Mouse (Mus musculus) bone marrow, adult 2 months (tissue): ENCODE data around the gene Rfx8.

ENCODE experiments used
- CTCF ChIP-seq: fragments of 200-500 bp; IDR thresholded peaks from 2 replicates; pipeline ENCODE4 v1.5.1; 2011; ENCODE audit warnings: low read length, control low read depth; ENCODE audit not compliant: control insufficient read depth, insufficient read depth
- POLR2A ChIP-seq: fragments of 200-500 bp; IDR thresholded peaks from 2 replicates; pipeline ENCODE4 v1.6.1; 2011; ENCODE audit warnings: low read depth, mild to moderate bottlenecking, control low read depth, low read length, borderline replicate concordance; ENCODE audit not compliant: control insufficient read depth

GRCm38 (mm10) chr1:39740002-39740401 is 19.2 kb upstream of the Rfx8 start:
- TF ChIP-seq POLR2A (no peak), CTCF (no peak)
